13 mouse cellular contexts compared by ENCODE assay signal in the genomic region with DNA sequence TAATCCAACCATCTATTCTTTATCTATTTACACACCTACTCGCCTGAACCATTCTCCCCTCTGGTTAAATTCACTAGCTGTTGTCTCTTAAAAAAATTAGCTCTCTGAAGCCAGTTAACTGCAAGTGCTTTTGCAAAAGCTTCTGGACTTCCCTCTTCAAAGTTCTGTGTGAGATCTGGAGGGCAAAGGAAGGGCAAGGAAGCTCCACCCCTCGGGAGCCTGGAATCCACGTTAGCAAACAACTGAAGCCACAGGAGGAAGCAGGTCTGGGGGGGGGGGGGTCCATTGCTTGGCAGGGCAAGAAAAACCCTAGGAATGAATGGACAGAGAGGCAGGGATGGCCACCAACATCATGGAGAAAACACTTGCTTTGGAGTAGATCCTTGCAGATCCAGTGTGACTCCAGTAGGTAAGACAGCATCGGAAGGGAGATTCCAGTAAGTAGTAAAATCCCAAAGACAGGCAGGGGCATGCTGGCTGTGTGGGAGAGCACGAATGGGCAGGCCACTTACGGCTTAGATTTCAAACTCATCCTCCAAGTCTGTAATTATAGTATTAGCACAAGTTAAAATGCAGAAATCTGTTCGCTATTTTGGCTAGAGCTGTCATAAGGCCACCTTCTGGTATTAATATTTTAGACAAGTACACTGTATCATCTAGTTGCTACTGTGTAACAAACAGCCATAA. TPM values are rescaled to one million over a fixed set of nuclear protein-coding genes. Genes with fewer than 3 reads are reported as not detected.
A peak's percentile ranks its signal among the peaks of the same experiment; 100 is the strongest.
DNase-seq lines count a peak whose midpoint lies in the region; ATAC-seq lines count a peak whose summit lies in the region.
"Had no signal": no experiment of that assay in that cellular context is flagged by ENCODE, and none has a peak within 500 bp of the region (broad histone marks: within the 10 kb centered on the region; RNA-seq: fewer than 3 reads in every experiment).

No protein-coding gene starts in this region.

- H3K27ac ChIP-seq in heart, embryonic 11.5 days (ENCODE audit: low read depth, low read length) = peak overlapping the region; percentile 35; the same call in 1 of the 2 replicates
- no peak overlapping the region for H3K27ac ChIP-seq in midbrain, embryonic 11.5 days (ENCODE audit: low read depth, low read length)
- no peak overlapping the region for H3K27ac ChIP-seq in midbrain, embryonic 14.5 days (replicated peaks; ENCODE audit: low read depth, low read length)
- H3K27ac ChIP-seq: neural tube, embryonic 15.5 days had no signal

- H3K4me3 ChIP-seq in heart, embryonic 11.5 days (ENCODE audit: low read depth, low read length) = no peak overlapping the region
- H3K4me3 ChIP-seq in midbrain, embryonic 11.5 days (ENCODE audit: low read depth, low read length) = no peak overlapping the region
- H3K4me3 ChIP-seq in midbrain, embryonic 14.5 days (replicated peaks; ENCODE audit: low read depth, low read length) = no peak overlapping the region
- H3K4me3 ChIP-seq: neural tube, embryonic 15.5 days had no signal

- 52% methylated on average over 7 of the region's 7 CpGs for WGBS in heart, embryonic 11.5 days (ENCODE audit: insufficient replicate concordance)
- WGBS in midbrain, embryonic 11.5 days = 66% methylated on average over 7 of the region's 7 CpGs
- 75% methylated on average over 7 of the region's 7 CpGs for WGBS in midbrain, embryonic 14.5 days

- no peaks in the 10 kb centered on the region for H3K36me3 ChIP-seq in heart, embryonic 11.5 days (ENCODE audit: control insufficient read depth, insufficient read depth, low read length)
- no peaks in the 10 kb centered on the region for H3K36me3 ChIP-seq in midbrain, embryonic 11.5 days (ENCODE audit: control insufficient read depth, insufficient read depth, low read length)
- H3K36me3 ChIP-seq in midbrain, embryonic 14.5 days (ENCODE audit: control insufficient read depth, insufficient read depth, low read length) = no peaks in the 10 kb centered on the region
- H3K36me3 ChIP-seq: G1E; neural tube, embryonic 15.5 days had no signal

- peaks cover 20% of the 10 kb centered on the region for H3K4me1 ChIP-seq in heart, embryonic 11.5 days (ENCODE audit: control insufficient read depth, insufficient read depth, low read length)
- H3K4me1 ChIP-seq in midbrain, embryonic 11.5 days (ENCODE audit: control insufficient read depth, insufficient read depth, low read length) = no peaks in the 10 kb centered on the region
- no peaks in the 10 kb centered on the region for H3K4me1 ChIP-seq in midbrain, embryonic 14.5 days (ENCODE audit: control insufficient read depth, insufficient read depth, low read length)
- H3K4me1 ChIP-seq: neural tube, embryonic 15.5 days had no signal

- ATAC-seq in heart, embryonic 11.5 days (replicated peaks; ENCODE audit: insufficient number of reproducible peaks, low FRiP score, low TSS enrichment) = no peak
- no peak for ATAC-seq in midbrain, embryonic 11.5 days (ENCODE audit: low FRiP score)
- no peak for ATAC-seq in midbrain, embryonic 14.5 days (ENCODE audit: low FRiP score, low TSS enrichment)

- no peak overlapping the region for H3K4me2 ChIP-seq in heart, embryonic 11.5 days
- no peak overlapping the region for H3K4me2 ChIP-seq in midbrain, embryonic 11.5 days
- H3K4me2 ChIP-seq in midbrain, embryonic 14.5 days (ENCODE audit: low read length) = no peak overlapping the region
- H3K4me2 ChIP-seq: neural tube, embryonic 15.5 days had no signal

- H3K9me3 ChIP-seq in heart, embryonic 11.5 days (replicated peaks; ENCODE audit: control insufficient read depth, low read length) = no peaks in the 10 kb centered on the region
- no peaks in the 10 kb centered on the region for H3K9me3 ChIP-seq in midbrain, embryonic 11.5 days (ENCODE audit: control insufficient read depth, low read length)
- no peaks in the 10 kb centered on the region for H3K9me3 ChIP-seq in midbrain, embryonic 14.5 days (ENCODE audit: control insufficient read depth, low read length)
- H3K9me3 ChIP-seq: G1E; neural tube, embryonic 15.5 days had no signal

- no peaks in the 10 kb centered on the region for H3K27me3 ChIP-seq in heart, embryonic 11.5 days (ENCODE audit: control insufficient read depth, insufficient read depth, low read length)
- H3K27me3 ChIP-seq in midbrain, embryonic 11.5 days (ENCODE audit: control insufficient read depth, insufficient read depth, low read length) = no peaks in the 10 kb centered on the region
- H3K27me3 ChIP-seq in midbrain, embryonic 14.5 days (ENCODE audit: control insufficient read depth, insufficient read depth, low read length) = no peaks in the 10 kb centered on the region
- H3K27me3 ChIP-seq: neural tube, embryonic 15.5 days had no signal

- DNase-seq in heart, postnatal 4 days = no peak
- DNase-seq in midbrain, embryonic 11.5 days (ENCODE audit: low spot score, missing footprints) = peak; percentile 33
- no peak for DNase-seq in midbrain, embryonic 14.5 days
- DNase-seq in lung, postnatal 10 days = peak; percentile 46
- peak; percentile 41 for DNase-seq in yolk sac, embryonic 10.5 days (ENCODE audit: low spot score)
- DNase-seq in cerebellum, adult 9-10 months = no peak
- DNase-seq in left cerebral cortex, adult 18-20 months (ENCODE audit: low spot score in 2 of 2) = no peak
- DNase-seq: cerebellum, postnatal 25 days; right cerebral cortex, adult 18-20 months; thymus, postnatal 14 days had no signal

- no peak overlapping the region for H3K9ac ChIP-seq in heart, embryonic 11.5 days (ENCODE audit: low read depth, low read length)
- H3K9ac ChIP-seq in midbrain, embryonic 11.5 days (ENCODE audit: low read length) = no peak overlapping the region
- H3K9ac ChIP-seq in midbrain, embryonic 14.5 days (replicated peaks; ENCODE audit: low read length) = no peak overlapping the region
- H3K9ac ChIP-seq: neural tube, embryonic 15.5 days had no signal

RNA-seq across cellular contexts. Expression of gene Cd101, which starts 2.2 kb away (rescaled TPM):
- polyA plus RNA-seq in heart, embryonic 11.5 days (2014; fragmentation: Nextera tagmentation; extraction: Ambion mirVana) = 0.26 and 0.45 TPM in 2 replicates
- 1 to 10 TPM in 1 of 2 experiments, under 1 TPM in 1; 0.74 to 1.0 TPM for total RNA-seq in heart, postnatal 4 days (2021)
- not detected in 2 replicates for polyA plus RNA-seq in midbrain, embryonic 11.5 days (2014; fragmentation: Nextera tagmentation; extraction: Ambion mirVana)
- not detected in 2 replicates for polyA plus RNA-seq in midbrain, embryonic 14.5 days (2014; fragmentation: Nextera tagmentation; extraction: Ambion mirVana)
- under 1 TPM; 0.23 to 0.49 TPM for total RNA-seq in left cerebral cortex, adult 18-20 months (2021)
- polyA plus RNA-seq: G1E; neural tube, embryonic 15.5 days had no signal

Comparison
In these comparisons a context has a peak if more than half of its experiments do, and no peak if none do; other contexts are left out.
1. DNase-seq: peak in midbrain, embryonic 11.5 days (single experiment), lung, postnatal 10 days (single experiment) and yolk sac, embryonic 10.5 days (single experiment); none in heart, postnatal 4 days (single experiment), midbrain, embryonic 14.5 days (single experiment), cerebellum, adult 9-10 months (single experiment) and left cerebral cortex, adult 18-20 months (0 of 2).